Mouse (Mus musculus): Measurements from ENCODE around the gene Zbtb3. TPM values are rescaled to one million over a fixed set of nuclear protein-coding genes. Genes with fewer than 3 reads are reported as not detected.
A peak's percentile ranks its signal among the peaks of the same experiment; 100 is the strongest.

The Zbtb3 gene
- polyA plus RNA-seq, 1 experiment: 40.5 TPM

DNA sequence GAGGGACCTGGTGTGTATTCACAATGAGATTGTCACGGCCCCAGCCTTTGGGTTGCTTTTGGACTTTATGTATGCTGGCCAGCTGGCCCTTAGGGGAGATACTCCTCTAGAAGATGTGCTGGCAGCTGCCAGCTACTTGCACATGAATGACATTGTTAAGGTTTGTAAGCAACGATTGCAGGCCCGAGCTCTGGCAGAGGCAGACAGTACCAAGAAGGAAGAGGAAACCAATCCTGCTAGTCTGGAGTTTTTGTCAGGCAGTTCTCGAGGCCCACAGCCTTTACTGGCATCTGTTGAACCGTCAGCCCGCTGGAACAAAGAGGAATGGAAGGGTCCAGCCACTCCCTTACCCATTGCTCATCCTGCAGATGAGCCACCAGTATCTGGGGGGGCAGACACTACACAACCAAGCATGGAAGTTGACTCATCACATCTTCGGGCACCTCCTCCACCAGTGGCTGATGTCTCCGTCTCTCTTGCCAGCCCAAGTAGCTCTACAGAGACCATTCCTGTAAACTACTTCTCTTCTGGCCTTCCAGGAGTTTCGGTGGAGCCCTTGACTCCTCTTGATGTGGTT is 937 bp downstream of the Zbtb3 start:
- H3K27ac ChIP-seq (ENCODE audit: control insufficient read depth, insufficient read depth, low read depth, low read length): peak overlapping the region; percentile 98
- H3K36me3 ChIP-seq (ENCODE audit: control insufficient read depth, insufficient read depth, low read length): no peaks in the 10 kb centered on the region

DNA sequence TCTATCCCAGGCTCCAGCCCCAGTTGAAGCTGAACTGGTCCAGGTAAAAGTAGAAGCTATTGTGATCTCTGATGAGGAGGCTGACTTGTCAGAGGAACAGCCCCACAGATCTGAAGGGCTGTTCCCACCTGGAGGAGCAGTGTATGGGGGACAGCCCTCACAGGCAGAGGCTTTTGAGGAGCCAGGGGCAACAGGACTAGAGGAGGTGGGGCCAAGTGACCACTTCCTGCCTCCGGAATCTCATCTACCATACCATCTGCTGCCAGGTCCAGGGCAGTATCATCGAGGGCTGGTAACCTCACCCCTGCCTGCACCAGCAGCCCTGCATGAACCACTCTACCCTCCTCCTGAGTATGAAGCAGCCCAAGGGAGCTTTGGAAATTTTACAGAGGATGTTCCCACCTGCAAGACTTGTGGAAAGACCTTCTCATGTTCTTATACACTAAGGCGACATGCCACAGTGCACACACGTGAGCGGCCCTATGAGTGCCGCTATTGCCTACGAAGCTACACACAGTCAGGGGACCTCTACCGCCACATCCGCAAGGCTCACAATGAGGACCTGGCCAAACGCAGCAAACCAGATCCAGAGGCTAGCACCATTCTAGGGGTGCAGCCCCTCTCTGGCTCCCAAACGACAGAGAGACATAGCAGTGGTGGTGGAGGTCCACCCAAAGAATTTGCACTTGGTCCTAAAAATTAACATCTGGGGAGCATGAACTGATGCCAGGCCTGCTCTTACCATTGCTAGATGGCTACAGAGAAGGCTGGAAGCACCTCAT is 1.7 kb downstream of the Zbtb3 start:
- Histone ChIP-seq H3K27ac (ENCODE audit: control insufficient read depth, insufficient read depth, low read depth, low read length) (no peak overlapping the region), H3K4me1 (ENCODE audit: control insufficient read depth, insufficient read depth, low read length) (peaks cover 7% of the 10 kb centered on the region), H3K36me3 (ENCODE audit: control insufficient read depth, insufficient read depth, low read length) (no peaks in the 10 kb centered on the region), H3K4me3 (ENCODE audit: control insufficient read depth, low read depth, low read length) (peak overlapping the region; percentile 98), H3K27me3 (ENCODE audit: control insufficient read depth, insufficient read depth, low read length) (no peaks in the 10 kb centered on the region)
- TF ChIP-seq POLR2A (IDR thresholded peaks at IDR 0.05; ENCODE audit: control insufficient read depth, low read depth, low read length) (peak; percentile 19; the same call in 1 of the 2 replicates), CTCF (IDR thresholded peaks at IDR 0.05; ENCODE audit: control insufficient read depth, insufficient read depth, insufficient replicate concordance, low read depth, low read length) (no peak)

More for the DNA sequence above, 937 bp downstream of the Zbtb3 start:
- Histone ChIP-seq H3K4me1 (ENCODE audit: control insufficient read depth, insufficient read depth, low read length) (peaks cover 7% of the 10 kb centered on the region), H3K4me3 (ENCODE audit: control insufficient read depth, low read depth, low read length) (peak overlapping the region; percentile 98), H3K27me3 (ENCODE audit: control insufficient read depth, insufficient read depth, low read length) (no peaks in the 10 kb centered on the region)
- TF ChIP-seq POLR2A (IDR thresholded peaks at IDR 0.05; ENCODE audit: control insufficient read depth, low read depth, low read length): no peak
- TF ChIP-seq CTCF (IDR thresholded peaks at IDR 0.05; ENCODE audit: control insufficient read depth, insufficient read depth, insufficient replicate concordance, low read depth, low read length): no peak

GRCm38 (mm10) chr19:8806810-8807209 is 4.5 kb downstream of the Zbtb3 start:
- peaks cover 4% of the 10 kb centered on the region; the same call in 1 of the 2 replicates for H3K36me3 ChIP-seq (ENCODE audit: control insufficient read depth, insufficient read depth, low read length)
- no peaks in the 10 kb centered on the region for H3K27me3 ChIP-seq (ENCODE audit: control insufficient read depth, insufficient read depth, low read length)
- H3K27ac ChIP-seq (ENCODE audit: control insufficient read depth, insufficient read depth, low read depth, low read length): no peak overlapping the region
- TF ChIP-seq POLR2A (IDR thresholded peaks at IDR 0.05; ENCODE audit: control insufficient read depth, low read depth, low read length): no peak
- no peak for TF ChIP-seq CTCF (IDR thresholded peaks at IDR 0.05; ENCODE audit: control insufficient read depth, insufficient read depth, insufficient replicate concordance, low read depth, low read length)
- peaks cover 7% of the 10 kb centered on the region for H3K4me1 ChIP-seq (ENCODE audit: control insufficient read depth, insufficient read depth, low read length)
- no peak overlapping the region for H3K4me3 ChIP-seq (ENCODE audit: control insufficient read depth, low read depth, low read length)

DNA sequence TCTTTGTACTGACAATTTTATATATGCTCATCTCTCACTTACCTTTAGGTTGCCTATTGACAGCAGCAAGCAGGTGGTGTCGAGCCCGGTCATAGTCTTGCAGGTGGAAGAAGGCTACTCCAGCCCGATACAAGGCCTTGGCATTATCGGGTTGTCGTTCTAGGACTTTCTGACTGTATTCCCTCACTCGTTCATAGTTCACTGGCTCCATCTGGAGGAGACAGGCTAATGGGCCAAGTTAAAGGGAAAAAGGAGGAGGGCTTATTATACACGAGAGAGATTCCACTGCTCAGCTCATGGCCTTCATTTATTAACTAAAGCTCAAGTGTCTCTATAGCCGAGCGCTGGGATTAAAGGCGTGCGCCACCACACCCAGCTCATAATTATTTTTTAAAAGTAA is 13.5 kb downstream of the Zbtb3 start:
- no peak for TF ChIP-seq CTCF (IDR thresholded peaks at IDR 0.05; ENCODE audit: control insufficient read depth, insufficient read depth, insufficient replicate concordance, low read depth, low read length)
- no peak for TF ChIP-seq POLR2A (IDR thresholded peaks at IDR 0.05; ENCODE audit: control insufficient read depth, low read depth, low read length)
- no peak overlapping the region for H3K4me3 ChIP-seq (ENCODE audit: control insufficient read depth, low read depth, low read length)
- H3K27me3 ChIP-seq (ENCODE audit: control insufficient read depth, insufficient read depth, low read length): no peaks in the 10 kb centered on the region

DNA sequence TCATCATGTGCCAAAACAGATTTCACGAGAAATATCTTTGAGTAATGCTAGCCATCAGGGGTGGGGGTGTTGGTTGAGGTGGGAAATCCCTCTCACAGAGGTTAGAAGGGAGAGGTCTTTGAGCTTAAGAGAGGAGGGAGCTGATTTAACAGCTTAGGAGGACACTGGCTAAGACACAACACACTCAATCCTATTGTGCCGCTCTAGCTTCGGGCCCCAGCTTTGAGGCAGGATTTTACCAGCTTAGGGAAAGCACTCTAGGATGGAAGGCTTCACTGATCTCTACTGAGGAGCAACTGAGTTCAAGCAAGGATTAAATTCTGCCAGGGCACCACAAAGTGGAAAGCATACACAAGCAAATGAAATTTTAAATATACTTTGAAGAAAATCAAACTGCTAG is 14.6 kb downstream of the Zbtb3 start:
- Histone ChIP-seq H3K27me3 (ENCODE audit: control insufficient read depth, insufficient read depth, low read length) (no peaks in the 10 kb centered on the region), H3K27ac (ENCODE audit: control insufficient read depth, insufficient read depth, low read depth, low read length) (no peak overlapping the region), H3K36me3 (ENCODE audit: control insufficient read depth, insufficient read depth, low read length) (peaks cover 2% of the 10 kb centered on the region), H3K4me1 (ENCODE audit: control insufficient read depth, insufficient read depth, low read length) (peaks cover 7% of the 10 kb centered on the region), H3K4me3 (ENCODE audit: control insufficient read depth, low read depth, low read length) (no peak overlapping the region)
- TF ChIP-seq CTCF (IDR thresholded peaks at IDR 0.05; ENCODE audit: control insufficient read depth, insufficient read depth, insufficient replicate concordance, low read depth, low read length): no peak
- TF ChIP-seq POLR2A (IDR thresholded peaks at IDR 0.05; ENCODE audit: control insufficient read depth, low read depth, low read length): no peak

More for the DNA sequence above, 13.5 kb downstream of the Zbtb3 start:
- Histone ChIP-seq H3K4me1 (ENCODE audit: control insufficient read depth, insufficient read depth, low read length) (peaks cover 4% of the 10 kb centered on the region), H3K36me3 (ENCODE audit: control insufficient read depth, insufficient read depth, low read length) (peaks cover 5% of the 10 kb centered on the region), H3K27ac (ENCODE audit: control insufficient read depth, insufficient read depth, low read depth, low read length) (no peak overlapping the region)

- Histone ChIP-seq H3K4me3 (ENCODE audit: control insufficient read depth, low read depth, low read length) (peak overlapping the region; percentile 90), H3K27me3 (ENCODE audit: control insufficient read depth, insufficient read depth, low read length) (no peaks in the 10 kb centered on the region), H3K27ac (ENCODE audit: control insufficient read depth, insufficient read depth, low read depth, low read length) (peak overlapping the region; percentile 96), H3K4me1 (ENCODE audit: control insufficient read depth, insufficient read depth, low read length) (peaks cover 7% of the 10 kb centered on the region), H3K36me3 (ENCODE audit: control insufficient read depth, insufficient read depth, low read length) (peaks cover 4% of the 10 kb centered on the region)
- no peak for TF ChIP-seq POLR2A (IDR thresholded peaks at IDR 0.05; ENCODE audit: control insufficient read depth, low read depth, low read length)
- TF ChIP-seq CTCF (IDR thresholded peaks at IDR 0.05; ENCODE audit: control insufficient read depth, insufficient read depth, insufficient replicate concordance, low read depth, low read length): no peak
Observed at GRCm38 (mm10) chr19:8818301-8818798, 16.0 kb downstream of the Zbtb3 start.

All from testis, adult 2 months (tissue).